Mouse (Mus musculus): ENCODE data around the gene Dkk3.
A peak's percentile ranks its signal among the peaks of the same experiment; 100 is the strongest.

DNA sequence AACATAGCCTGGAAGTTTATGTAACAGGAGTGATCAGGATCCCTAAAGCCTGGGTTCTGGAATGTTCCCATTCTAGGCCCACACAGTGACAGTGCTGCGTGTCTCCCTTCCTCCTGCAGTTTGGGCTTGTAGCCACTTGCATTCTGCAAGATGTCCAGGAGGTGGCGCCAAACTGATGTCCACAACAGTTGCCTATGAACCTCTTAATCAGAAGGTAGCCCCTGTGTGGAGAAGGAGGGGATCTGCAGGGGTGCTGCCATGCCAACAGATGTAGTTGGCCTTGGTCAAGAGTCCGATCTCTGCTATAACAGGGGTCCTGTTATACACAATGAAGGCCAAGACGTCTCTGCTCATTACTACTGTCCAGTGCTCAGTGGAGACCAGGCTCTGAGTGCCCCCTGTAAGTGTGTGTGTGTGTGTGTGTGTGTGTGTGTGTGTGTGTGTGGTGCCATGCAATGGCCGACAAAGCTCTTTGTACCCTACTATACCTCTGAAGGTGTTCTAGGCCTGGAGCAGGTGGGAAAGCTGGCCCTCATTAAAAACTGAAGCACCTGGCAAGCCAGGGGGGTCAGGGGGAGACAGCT, 24.5 kb upstream of the Dkk3 start:
- peak; percentile 99 for TF ChIP-seq CTCF (conservative IDR thresholded peaks at IDR 0.05; ENCODE audit: insufficient read depth, insufficient read length, low read depth, low read length)
- TF ChIP-seq POLR2A (IDR thresholded peaks at IDR 0.05; ENCODE audit: low read depth, low read length) = no peak

All from kidney, adult 2 months (tissue).